Mouse (Mus musculus) thymus, postnatal 10 days (tissue): ENCODE results near the gene Rmnd5a.
"Not testable (repeated sequence)": the region's sequence is repeated elsewhere in the genome, so short reads cannot be mapped to it uniquely, and the experiment has no call there.

ENCODE experiments used
- DNase-seq, 2 experiments: peaks; one replicate each; pipeline ENCODE4 v3.0.0; 2021; ENCODE audit warnings: low spot score in 2 of 2

The Rmnd5a gene

DNA sequence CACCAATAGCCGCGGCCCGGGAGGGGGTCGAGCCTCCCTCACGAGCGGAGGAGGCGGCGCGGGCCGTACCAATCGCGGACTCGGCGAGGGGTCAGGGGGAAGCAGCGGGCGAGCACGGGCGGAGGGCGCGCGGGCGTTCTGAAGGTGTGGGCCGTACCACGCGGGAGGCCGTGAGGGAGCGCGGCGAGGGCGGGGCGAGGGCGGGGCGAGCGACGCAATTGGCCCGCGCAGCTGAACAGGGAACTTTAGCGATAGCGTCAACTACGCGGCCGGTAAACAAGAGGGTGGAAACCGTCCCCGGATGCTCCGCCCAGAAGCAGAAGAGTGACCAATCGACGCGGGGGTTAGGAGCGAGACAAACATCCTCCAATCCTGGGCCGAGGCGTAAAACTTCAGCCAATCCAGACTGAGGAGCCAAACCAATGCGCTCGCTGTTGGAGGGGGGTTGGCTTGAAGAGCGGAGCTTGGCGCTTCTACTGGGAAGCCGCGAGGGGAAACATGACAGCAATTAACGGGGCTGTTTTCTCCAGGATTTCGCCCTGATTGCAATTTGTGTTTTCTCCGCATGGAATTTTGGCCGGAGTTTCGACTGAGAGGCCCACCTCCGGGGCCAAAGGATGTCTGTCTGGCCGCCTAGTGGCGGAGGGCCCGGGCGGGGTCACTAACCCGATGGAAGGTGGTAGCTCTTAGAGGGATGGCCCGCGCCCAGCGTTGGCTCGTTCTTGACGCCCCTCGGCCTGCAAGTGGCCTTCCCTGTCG is at the start of gene Rmnd5a:
Gene Rmnd5a, minus strand, starts transcription at position 146 of the 759 bp plus-strand sequence.
- DNase-seq, result peak; percentile 98 to 99

GRCm38 (mm10) chr6:71487966-71488365 is 47.5 kb upstream of the Rmnd5a start:
- no peak for DNase-seq

DNA sequence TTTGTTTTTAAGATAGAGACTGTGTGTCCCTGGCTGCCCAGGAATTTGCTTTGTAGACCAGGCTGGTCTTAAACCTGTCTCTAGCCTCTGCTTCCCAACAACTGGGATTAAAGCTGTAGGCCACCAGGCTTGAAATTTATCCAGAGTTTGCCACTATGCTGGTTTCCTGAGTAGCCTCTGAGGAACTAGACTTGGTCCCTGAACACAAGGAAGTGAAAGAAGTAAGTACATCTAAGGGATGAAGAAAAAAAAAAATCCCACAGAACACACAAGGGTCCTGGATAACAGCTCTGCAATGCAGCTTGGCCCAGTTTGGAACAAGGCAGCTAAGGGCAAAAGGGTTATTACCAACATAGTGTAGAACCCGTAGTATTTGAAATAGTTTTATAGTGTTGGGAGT is 46.4 kb upstream of the Rmnd5a start:
- DNase-seq, result no peak

- no peak for DNase-seq
Observed at GRCm38 (mm10) chr6:71486226-71486625, 45.8 kb upstream of the Rmnd5a start.

DNA sequence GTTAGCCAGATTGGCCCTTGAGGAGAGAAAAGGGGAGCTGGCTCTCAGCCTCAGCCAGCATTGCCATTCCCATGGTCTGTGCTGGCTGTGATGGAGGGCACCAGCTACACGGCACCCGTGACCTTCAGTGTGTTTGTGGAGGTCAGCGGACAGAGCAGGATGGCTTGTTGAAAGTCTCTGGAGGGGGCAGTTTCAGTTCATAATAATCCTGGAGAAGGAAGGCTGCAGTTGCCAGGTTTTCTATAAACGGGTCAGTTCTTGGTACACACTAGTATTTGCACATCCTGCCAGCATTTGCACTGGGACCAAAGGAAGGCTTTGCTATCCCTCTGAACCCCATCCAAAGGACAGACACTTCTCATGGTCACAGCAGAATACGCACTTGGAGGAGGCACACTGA is 44.8 kb upstream of the Rmnd5a start:
- no peak for DNase-seq

- DNase-seq, result no peak
Observed at GRCm38 (mm10) chr6:71481136-71481535, 40.7 kb upstream of the Rmnd5a start.

GRCm38 (mm10) chr6:71480136-71480535 is 39.7 kb upstream of the Rmnd5a start:
- DNase-seq, result no peak

DNA sequence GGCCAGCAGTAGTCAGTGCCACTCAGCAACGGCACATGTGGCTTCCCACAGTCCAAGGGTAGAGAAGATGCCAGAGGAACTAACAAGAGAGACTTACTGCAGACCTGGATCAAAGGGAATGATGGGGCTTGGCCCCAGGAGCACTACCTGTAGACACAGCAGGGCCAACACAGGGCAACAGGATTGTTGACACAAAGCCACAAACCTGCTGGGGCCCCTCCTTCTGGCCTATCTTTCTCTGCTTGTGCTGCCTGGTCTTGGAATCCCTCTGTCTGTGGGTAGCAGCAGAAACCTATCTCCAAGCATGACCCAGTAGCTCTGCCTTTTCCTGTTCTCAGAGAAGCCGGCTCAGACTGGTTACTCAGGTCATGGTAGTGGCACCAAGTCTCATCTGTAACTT is 39.2 kb upstream of the Rmnd5a start:
- DNase-seq, result not testable (repeated sequence)

- not testable (repeated sequence) for DNase-seq
Observed at GRCm38 (mm10) chr6:71478816-71479568, 38.6 kb upstream of the Rmnd5a start.

DNA sequence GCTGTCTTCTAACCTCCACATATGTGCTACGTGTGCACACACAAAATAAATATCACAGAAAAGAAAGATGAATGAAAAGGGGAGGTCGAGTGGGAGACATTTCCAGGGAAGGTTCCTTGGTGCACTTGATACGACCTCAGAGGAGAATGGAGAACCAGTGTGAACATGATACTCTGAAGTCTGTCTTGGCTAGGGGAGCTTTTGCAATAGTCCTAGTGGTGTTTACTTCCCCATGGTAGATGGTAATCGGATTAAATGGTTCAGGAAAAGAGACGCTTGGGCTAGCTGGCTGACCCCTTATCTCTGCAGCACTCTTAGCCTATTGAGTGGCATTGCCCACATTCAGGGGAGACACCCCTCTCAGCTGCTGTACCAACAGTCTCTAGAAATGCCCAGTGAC is 36.3 kb upstream of the Rmnd5a start:
- DNase-seq, result no peak

DNA sequence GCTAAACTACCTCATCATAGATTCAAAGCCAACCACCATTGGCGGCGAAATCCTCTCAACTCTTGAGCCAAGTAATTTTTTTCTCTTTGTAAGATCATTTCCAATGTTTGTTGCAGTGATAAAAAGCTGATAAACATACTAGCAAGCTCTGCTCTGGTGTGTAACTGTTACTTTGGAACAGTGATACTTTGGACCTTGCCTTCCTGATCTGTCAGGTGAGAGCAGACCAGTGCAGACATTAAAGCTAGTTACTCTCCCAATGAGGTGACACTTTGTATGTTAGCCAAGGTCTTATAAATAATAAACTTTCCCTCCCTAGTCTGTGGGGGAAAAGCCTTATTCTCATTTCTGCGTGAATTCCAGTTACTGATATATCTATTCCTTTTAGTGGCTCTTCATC is 35.2 kb upstream of the Rmnd5a start:
- no peak for DNase-seq

DNA sequence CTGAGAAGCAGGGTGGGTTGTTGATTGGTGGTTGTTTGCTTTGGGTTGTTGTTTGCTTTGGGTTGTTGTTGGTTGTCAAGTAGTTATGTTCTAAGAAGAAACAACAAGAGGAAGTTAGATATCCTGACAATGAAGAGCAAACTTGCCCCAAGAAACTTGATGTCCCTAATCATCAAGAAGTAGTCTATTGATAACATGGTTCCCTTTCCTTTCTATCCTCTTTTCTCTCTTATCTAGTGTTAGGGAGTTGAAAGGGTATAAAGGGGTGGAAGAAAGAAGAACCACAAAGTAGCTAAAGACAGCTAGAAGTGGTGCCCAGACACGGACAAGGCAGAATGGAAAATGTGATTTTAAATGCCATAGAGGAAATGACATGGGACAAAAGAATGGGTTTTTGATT is 32.3 kb upstream of the Rmnd5a start:
- DNase-seq, result no peak

DNA sequence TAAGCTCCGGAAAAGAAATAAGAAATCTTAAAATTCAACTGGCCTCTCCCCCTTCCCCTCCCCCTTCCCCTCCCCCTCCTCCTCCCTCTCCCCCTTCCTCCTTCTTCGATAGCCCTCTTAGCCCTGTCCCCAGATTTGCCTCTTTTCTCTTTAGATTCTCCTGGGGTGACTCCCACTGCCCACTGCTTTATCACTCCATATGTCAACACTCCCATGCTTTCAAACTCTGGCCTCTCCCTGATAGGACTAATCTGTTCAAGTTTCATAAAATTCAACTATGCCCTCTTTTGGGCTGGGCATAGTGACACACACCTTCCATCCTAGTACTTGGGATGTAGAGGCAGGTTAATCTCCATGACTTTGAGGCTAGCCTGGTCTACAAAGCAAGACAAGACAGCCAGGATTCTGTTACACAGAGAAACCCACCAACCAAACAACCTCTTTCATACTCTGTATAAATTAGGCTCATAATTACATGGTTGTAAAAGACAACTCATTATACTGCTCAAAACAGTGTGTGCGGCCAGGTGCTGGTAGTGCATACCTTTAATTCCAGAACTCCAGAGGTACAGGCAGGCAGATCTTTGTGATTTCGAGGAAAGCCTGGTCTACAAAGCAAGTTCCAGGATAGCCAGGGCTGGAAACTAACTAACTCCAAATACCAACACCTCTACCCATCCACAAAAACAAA is 31.5 kb upstream of the Rmnd5a start:
- DNase-seq, result no peak

DNA sequence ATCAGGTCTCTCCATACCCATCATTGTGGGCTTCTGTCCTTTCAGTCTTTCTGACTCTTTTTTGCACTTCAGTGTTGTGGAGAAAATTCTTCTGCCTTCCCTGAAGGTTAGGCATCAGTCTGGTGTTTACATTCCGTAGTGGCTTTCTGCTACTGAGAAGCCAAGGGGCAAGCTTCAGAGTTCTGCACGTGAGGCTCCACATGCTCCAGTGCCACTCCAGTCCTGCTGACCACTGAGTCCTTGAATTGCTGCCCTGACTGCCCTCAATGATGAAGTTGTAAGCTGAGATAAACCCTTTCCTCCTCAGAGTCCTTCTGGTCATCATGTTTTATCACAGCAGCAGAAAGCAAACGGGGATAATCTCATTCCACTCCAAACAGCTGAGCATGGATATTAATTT is 28.9 kb upstream of the Rmnd5a start:
- no peak for DNase-seq

GRCm38 (mm10) chr6:71467766-71468165 is 27.3 kb upstream of the Rmnd5a start:
- DNase-seq, result no peak

- DNase-seq, result no peak
Observed at GRCm38 (mm10) chr6:71465146-71465545, 24.7 kb upstream of the Rmnd5a start.

DNA sequence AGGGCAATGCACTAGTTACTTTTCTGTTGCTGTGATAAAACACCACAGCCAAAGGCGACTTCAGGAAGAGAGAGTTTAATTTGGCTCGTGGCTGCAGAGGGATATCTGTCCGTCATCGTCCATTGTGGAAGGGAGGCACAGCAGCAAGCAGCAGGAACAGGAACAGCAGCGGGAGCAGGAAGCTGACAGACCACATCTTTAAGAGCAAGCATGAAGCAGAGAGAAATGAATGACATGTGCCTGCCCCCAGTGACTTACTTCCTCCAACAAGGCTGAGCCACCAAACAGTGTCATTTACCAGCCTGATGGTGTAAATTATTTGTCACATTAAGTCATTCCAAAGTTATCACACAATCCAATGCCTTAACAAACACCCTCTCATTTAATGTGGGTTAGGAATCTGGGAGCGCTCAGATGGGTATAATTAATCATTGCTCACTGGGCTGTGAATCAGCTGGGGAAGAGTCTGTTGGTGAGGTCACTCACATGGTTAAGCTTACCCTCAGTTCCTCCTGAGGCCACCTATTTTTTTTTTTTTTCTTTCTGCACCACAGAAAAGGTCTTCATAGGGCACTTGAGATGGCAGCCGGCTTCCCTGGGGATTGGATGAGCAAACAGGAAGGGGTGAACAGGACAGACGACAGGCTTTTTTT is 17.6 kb upstream of the Rmnd5a start:
- DNase-seq, result no peak

- not testable (repeated sequence) for DNase-seq
Observed at GRCm38 (mm10) chr6:71453983-71454739, 13.7 kb upstream of the Rmnd5a start.

GRCm38 (mm10) chr6:71452792-71453191 is 12.4 kb upstream of the Rmnd5a start:
- DNase-seq, result no peak

GRCm38 (mm10) chr6:71445560-71445959 is 5.1 kb upstream of the Rmnd5a start:
- no peak for DNase-seq

- DNase-seq, result no peak
Observed at GRCm38 (mm10) chr6:71444756-71445155, 4.3 kb upstream of the Rmnd5a start.
